Mouse (Mus musculus) kidney, adult 2 months (tissue): ENCODE measurements around the gene Galnt18. TPM values are rescaled to one million over a fixed set of nuclear protein-coding genes. Genes with fewer than 3 reads are reported as not detected.
A peak's percentile ranks its signal among the peaks of the same experiment; 100 is the strongest.

Source experiments
- DNase-seq: peaks from one replicate; pipeline ENCODE4 v3.0.0; 2021
- H3K27ac ChIP-seq: fragments of 200-500 bp; 2 replicates; pipeline ENCODE4 v1.5.1; 2012; ENCODE audit warnings: low read depth, low read length, control low read depth, inconsistent platforms; ENCODE audit not compliant: insufficient read depth
- H3K27me3 ChIP-seq: fragments of 200-500 bp; replicated peaks from 2 replicates; pipeline ENCODE4 v1.6.1; 2012; ENCODE audit warnings: mild to moderate bottlenecking, moderate library complexity, low read length, inconsistent platforms; ENCODE audit not compliant: control insufficient read depth, insufficient read depth
- H3K36me3 ChIP-seq: fragments of 200-500 bp; 2 replicates; pipeline ENCODE4 v1.6.1; 2012; ENCODE audit warnings: mild to moderate bottlenecking, moderate library complexity, low read length, inconsistent platforms; ENCODE audit not compliant: control insufficient read depth, insufficient read depth
- H3K4me1 ChIP-seq: fragments of 200-500 bp; 2 replicates; pipeline ENCODE4 v1.6.1; 2011; ENCODE audit warnings: low read length; ENCODE audit not compliant: control insufficient read depth, insufficient read depth
- H3K4me3 ChIP-seq: fragments of 200-500 bp; 2 replicates; pipeline ENCODE4 v1.5.1; 2011; ENCODE audit warnings: mild to moderate bottlenecking, low read depth, low read length, control low read depth; ENCODE audit not compliant: insufficient read depth
- CTCF ChIP-seq: fragments of 200-500 bp; conservative IDR thresholded peaks from 2 replicates; pipeline ENCODE4 v1.5.1; 2011; ENCODE audit warnings: low read depth, mild to moderate bottlenecking, control low read depth, low read length, moderate library complexity, mixed read lengths; ENCODE audit not compliant: insufficient read depth, insufficient read length
- POLR2A ChIP-seq: fragments of 200-500 bp; IDR thresholded peaks from one replicate; pipeline ENCODE4 v1.6.1; 2011; ENCODE audit warnings: low read depth, low read length, control low read depth
- WGBS: fragments of 180-500 bp; shearing (Covaris S2); methylation state at CpG from one replicate; pipeline ENCODE4 v1.1.7; 2018; 5-methylcytosine and 5-hydroxymethylcytosine counted together
- polyA plus RNA-seq: library from polyadenylated mRNA; depleted of rRNA; stranded (reverse); fragments of >200 nt; gene quantifications from 2 replicates; pipeline ENCODE4 v1.2.3, GENCODE M21; 2012

Galnt18 gene
- polyA plus RNA-seq, 1 experiment = 34.9 TPM

DNA sequence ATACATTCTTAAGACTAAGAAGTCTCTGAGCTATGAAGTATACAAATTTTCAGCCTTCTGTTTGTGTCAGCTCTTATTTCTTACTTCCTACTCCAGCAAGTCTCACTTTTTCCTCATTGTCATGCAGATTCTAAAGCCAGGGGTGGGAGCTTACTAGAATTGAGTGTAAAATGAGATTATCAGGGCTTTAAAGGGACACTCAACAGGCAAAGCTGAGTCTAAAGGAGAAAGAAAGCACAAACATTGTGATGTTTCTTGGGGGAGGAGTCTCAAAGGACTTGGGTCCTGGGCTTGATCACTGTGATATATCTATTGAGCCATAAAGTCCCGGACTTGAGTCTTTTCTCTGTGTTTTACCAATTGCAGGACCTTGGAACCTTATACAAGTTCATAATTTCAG is 234.2 kb downstream of the Galnt18 start:
- 84% methylated on average over 1 of the region's 1 CpGs for WGBS
- TF ChIP-seq CTCF (no peak), POLR2A (no peak)

DNA sequence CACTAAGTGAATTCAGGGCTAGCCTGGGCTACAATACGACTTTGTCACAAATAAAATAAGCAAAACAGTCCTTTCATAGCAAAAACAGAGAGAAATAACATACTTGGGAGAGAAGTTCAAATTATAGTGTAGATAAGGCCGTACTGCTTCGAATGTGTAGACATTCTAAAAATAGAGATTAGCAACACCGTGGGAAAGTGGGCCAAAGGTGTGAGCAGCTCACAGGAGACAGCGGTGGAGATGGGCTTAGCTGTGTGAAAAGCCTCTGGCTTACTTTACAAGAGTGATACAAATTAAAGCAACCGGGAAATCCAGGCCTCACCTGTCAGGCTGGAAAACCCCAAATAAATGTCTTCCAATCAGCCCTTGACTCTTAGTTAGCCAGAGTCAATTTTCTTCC is 241.8 kb downstream of the Galnt18 start:
- TF ChIP-seq POLR2A (no peak), CTCF (no peak)
- DNase-seq = no peak
- peaks cover 2% of the 10 kb centered on the region for H3K36me3 ChIP-seq
- no peaks in the 10 kb centered on the region for H3K4me1 ChIP-seq
- no peak overlapping the region for H3K27ac ChIP-seq
- H3K4me3 ChIP-seq = no peak overlapping the region
- no peaks in the 10 kb centered on the region for H3K27me3 ChIP-seq
- WGBS = 80% methylated on average over 6 of the region's 6 CpGs

More for the DNA sequence above, 234.2 kb downstream of the Galnt18 start:
- Histone ChIP-seq H3K4me1 (no peaks in the 10 kb centered on the region), H3K4me3 (no peak overlapping the region), H3K27ac (no peak overlapping the region), H3K36me3 (no peaks in the 10 kb centered on the region), H3K27me3 (no peaks in the 10 kb centered on the region)
- DNase-seq = no peak

DNA sequence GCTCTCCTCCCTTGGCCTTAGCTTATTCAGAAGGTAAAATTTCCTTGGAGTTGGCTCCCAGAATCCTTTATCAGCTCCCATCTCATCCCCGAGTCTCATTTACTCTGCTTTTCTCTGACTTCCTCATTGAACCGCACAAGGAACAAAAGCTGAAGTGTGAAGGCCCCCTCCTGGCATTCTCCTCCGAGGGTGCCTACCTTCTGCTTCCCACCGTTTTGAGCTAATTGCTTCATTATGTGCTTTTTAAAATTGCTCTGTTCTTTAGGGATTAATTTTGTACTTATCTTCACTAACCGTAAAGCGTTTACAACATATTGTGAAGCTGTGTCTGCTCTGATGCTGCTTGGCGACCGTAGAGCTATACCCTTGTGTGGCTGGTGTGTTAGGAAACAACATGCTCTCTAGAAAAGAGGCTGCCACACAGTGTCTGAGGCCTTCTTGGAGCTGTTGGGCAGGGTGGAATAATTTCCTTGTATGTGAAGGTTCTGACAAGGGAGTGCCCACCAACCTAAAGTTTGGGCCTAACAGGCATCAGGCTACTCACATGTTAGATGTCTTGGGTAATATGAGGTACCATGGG is 244.9 kb downstream of the Galnt18 start:
- Histone ChIP-seq H3K27me3 (no peaks in the 10 kb centered on the region), H3K27ac (no peak overlapping the region), H3K4me1 (no peaks in the 10 kb centered on the region), H3K36me3 (peaks cover 2% of the 10 kb centered on the region), H3K4me3 (no peak overlapping the region)
- WGBS = 81% methylated on average over 8 of the region's 8 CpGs
- TF ChIP-seq POLR2A (no peak), CTCF (no peak)
- DNase-seq = no peak

DNA sequence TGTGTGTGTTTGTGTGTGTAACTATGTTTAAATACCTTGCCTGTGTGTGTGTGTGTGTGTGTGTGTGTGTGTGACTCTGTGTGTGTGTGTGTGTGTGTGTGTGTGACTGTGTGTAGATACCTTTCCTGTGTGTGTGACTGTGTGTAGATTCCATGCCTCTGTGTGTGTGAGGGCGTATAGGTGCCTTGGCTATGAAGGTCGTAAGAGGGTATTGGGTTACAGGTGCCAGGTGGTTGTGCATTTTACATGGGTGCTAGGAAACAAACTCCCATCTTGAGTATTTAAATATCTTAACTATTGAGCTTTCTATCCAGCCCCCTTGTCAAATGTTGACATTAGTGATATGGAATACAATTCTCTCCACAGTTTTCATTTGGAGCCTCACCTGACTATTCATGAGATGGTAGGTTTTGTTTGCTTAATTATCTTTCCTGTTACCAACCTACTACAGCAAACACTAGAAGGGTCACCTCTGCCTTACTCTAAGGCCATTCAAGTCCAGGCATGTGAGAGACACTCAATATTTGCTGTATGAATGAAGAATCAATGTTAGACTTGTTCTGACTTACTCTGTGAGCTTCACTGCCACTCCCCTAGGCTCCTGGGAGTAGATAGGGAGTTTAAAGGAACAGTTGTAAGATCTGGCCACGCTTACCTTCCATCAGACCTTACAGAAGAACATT is 250.7 kb downstream of the Galnt18 start:
- Histone ChIP-seq H3K27ac (no peak overlapping the region), H3K36me3 (no peaks in the 10 kb centered on the region), H3K4me3 (no peak overlapping the region), H3K4me1 (no peaks in the 10 kb centered on the region), H3K27me3 (no peaks in the 10 kb centered on the region)
- DNase-seq = no peak
- 97% methylated on average over 3 of the region's 3 CpGs for WGBS
- no peak for TF ChIP-seq CTCF
- no peak for TF ChIP-seq POLR2A

DNA sequence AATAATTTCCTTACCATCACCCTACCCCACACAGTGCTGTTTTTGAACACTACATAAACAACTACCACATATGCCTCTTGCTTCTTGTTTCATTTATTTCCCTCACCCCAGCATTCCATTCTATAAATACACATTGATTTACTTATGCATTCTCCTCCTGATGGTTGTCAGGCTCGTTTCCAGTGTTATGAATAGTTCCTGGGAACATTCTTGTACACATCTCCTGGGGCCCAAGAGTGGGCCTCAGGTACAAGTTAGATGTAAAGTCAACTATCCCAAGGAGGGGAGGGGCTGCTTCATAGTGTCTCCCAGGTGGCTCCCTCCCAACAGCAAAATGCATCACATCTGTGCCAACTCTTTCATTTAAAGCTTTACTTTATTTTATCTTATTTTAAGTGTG is 251.3 kb downstream of the Galnt18 start:
- no peak for TF ChIP-seq CTCF
- TF ChIP-seq POLR2A = no peak
- no peak for DNase-seq
- WGBS = 28% methylated on average over 1 of the region's 1 CpGs
- no peaks in the 10 kb centered on the region for H3K27me3 ChIP-seq
- H3K4me3 ChIP-seq = no peak overlapping the region
- H3K4me1 ChIP-seq = no peaks in the 10 kb centered on the region
- H3K36me3 ChIP-seq = no peaks in the 10 kb centered on the region
- no peak overlapping the region for H3K27ac ChIP-seq

DNA sequence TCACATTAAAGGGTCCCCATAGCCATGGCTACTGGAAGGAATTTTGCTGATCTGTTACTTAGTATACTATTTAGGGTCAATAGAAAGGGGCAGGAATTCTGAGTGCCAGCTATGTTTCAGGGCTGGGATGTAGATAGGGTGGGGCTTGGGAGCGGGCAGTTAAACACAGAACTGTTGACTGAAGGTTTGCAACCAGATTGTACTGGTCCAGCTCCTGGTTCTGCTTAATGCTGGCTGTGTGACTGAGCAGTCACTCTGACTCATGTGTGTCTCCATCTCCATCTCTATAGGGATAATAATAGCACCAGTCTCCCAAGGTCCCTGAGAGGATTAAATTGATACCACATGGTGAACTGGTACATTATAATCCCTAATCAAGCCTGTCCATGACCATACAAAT is 258.9 kb downstream of the Galnt18 start:
- DNase-seq = no peak
- Histone ChIP-seq H3K27ac (no peak overlapping the region), H3K36me3 (peaks cover 1% of the 10 kb centered on the region; the same call in 1 of the 2 replicates), H3K4me3 (no peak overlapping the region), H3K27me3 (no peaks in the 10 kb centered on the region), H3K4me1 (no peaks in the 10 kb centered on the region)
- WGBS = 100% methylated on average over 1 of the region's 1 CpGs
- TF ChIP-seq POLR2A (no peak), CTCF (no peak)

DNA sequence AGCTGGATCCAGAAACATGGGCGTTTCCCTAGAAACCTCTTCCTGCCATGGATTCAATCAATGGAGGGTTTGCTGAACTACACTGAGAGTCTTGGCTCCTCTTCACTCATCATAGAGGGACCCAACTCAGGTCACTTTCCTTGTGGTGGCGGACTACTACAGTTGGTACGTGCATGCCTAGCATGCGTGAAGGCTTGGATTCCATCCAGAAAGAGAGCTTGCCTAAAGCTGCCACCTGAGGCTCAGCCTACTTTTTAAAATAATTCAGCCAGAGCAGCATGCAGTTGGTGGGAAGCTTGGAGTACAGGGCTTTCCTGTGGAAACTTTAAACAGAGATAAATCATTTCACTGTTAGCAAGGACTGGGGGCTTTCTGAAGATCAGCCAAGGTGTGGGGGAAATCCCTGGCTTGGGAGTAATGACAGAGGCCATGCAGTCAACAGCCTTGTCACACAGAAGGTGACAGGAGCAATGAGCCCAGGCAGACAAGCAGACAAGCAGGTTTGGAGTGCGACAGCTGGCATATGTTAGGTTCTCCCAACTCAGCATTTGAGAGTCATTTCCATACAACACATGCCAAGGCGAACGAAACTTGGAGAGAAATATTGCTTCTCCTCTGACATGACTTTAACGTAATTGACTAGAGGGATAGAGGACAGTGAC is 261.1 kb downstream of the Galnt18 start:
- Histone ChIP-seq H3K4me1 (no peaks in the 10 kb centered on the region), H3K36me3 (peaks cover 1% of the 10 kb centered on the region; the same call in 1 of the 2 replicates), H3K27me3 (no peaks in the 10 kb centered on the region), H3K27ac (no peak overlapping the region), H3K4me3 (no peak overlapping the region)
- TF ChIP-seq POLR2A (no peak), CTCF (no peak)
- DNase-seq = peak; percentile 3
- WGBS = 58% methylated on average over 8 of the region's 8 CpGs
